Mouse (Mus musculus) brain, adult 2 months (tissue): ENCODE results near the gene Fig4.
A peak's percentile ranks its signal among the peaks of the same experiment; 100 is the strongest.

Experiments used
- DNase-seq: peaks from one replicate; pipeline ENCODE4 v3.0.0; 2011; ENCODE audit warnings: low read depth, low spot score

Gene Fig4

DNA sequence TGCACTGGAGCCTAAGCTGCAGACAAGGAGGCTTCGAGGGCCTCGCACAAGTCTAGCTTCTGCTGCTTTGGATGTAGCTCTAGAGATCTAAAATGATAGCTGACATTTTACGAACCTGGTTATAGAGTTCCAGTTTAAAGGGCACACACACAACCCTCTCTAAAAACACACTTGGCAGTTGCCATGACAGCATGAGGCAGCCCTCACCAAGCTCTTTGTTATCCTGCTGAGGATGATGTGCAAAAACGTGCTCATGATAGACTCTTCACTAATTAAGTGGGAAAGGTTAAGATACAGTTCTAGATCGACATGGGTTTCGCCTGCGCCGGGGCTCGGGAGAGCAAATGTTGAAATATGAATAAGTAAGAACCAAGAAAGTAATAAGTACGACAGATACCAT lies 84.2 kb downstream of the Fig4 start:
- DNase-seq, result peak; percentile 36

DNA sequence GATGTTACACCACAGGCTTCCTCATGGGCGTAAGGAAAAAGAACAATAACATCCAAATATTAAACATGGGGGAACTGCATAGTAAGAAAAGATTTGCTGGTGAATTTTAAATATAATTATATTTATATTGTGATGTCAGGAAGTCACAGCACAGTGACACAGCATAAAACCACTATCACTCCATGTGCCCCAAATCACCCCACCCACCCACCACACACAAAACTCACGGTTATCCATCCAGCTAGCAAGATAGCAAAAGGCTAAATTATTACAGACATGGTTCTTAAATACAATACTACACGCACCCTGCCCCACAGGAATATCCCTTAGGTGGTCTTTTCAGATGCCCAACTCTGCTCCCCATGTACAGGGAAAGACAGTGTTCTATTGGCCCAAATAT lies 89.0 kb downstream of the Fig4 start:
- DNase-seq, result no peak

DNA sequence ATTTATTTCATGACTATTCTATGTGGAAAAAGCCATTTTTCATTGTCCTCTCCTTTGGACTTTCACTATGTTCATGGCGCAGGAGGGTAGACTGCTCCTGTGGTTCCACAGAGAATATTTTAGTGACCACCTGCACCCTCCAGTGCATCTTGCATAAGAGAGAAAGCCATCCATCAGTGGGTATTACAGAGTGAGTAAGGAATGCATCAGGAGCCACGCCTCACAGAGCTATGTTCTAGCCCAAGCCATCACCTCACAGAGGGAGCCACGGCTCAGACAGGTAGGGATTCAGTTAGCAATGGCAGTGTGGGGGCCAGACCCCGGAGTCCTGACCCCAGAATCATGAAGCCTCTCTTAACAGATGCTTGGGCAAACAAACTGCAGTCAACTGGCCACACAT lies 93.5 kb downstream of the Fig4 start:
- no peak for DNase-seq

DNA sequence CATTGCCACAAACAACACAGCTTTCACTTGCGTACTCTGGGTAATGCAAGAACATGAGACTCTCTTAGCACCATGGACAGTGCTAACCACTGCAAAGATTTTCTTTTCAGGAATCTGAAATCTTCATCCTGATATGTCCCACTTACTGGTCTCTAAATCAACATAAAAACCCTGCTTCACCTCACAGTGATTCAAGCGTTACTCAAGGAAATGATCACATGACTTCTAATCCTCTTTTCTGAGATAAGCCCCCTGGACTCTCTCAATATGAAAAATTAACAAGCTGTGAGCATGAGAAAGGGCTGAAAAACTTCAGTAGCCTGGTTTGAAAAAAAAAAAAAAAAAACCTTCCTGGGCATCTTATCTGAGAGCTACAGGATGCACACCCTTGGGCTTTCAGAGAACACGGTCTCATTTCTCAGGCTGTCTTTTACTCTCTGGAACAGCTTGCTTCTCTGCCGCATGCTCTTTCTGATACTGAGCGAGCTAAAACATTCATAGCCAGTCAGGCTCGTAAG lies 94.1 kb downstream of the Fig4 start:
- DNase-seq, result peak; percentile 62

DNA sequence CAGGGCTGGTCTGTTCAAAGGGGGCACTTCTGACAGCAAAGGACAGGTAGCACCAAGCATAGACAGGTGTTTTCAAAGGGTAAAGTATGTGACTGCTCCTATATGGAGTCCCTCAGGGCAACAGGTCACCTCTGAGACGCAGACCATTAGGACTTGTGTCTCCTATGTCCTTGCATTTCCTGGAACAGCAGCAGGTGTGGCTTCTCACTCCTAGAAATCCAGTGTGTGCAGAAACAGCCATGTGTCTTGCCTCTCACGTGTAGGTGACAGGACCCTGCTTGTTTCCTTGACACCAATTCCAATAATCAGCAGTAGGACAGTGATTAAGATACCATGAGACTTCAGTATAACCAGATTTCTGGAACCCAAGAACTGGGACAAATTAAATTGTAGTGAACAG lies 97.4 kb downstream of the Fig4 start:
- no peak for DNase-seq

DNA sequence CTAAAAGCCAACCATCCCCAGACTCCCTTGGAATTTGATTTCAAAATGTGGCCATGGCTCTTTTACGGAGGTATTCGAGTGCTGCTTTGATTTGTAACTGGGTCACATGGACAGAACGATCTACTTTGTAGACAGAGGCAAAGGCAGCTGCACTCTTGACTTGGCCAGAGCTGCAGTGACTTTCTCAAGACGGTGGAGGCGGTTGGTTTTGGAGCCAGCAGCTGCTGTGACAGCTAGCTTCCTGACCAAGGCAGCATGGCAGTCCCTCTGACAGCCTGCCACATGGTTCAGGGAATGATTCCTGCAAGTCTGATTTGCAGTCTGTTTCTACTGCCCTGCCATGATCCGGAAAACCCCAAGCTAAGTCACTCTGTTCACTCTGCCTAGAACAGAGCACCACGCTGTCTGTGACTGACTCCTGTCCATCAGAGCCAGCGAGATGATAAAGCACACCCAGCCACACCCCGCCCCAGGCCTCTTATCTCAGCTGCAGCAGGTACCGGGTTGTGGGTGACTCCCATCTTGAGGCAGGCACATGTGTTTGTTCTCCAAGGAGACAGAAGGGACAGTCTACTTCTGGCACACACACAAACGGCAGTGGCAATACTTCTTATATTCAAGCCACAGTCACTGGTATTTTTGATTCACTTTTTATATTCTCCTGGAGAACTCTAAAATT lies 98.3 kb downstream of the Fig4 start:
- DNase-seq, result peak; percentile 44

DNA sequence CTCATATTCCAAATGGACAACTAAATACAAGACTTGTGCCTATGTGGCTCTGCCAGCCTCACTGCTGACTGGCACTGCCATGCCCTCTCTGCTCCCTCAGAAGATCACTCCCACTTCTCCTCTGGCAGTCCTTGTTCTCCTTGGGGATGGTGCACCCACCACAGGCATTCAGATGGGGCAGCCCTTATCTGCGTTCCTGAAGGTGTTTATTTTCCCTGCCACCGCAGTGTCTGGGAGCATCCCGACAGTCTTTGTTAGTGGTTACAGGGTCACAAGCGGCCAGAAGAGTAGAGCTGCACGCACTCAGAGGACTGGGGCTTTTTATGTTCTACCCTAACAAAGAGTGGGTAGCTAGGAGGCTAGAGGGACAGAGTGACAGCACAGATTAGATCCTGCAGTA lies 98.9 kb downstream of the Fig4 start:
- no peak for DNase-seq

DNA sequence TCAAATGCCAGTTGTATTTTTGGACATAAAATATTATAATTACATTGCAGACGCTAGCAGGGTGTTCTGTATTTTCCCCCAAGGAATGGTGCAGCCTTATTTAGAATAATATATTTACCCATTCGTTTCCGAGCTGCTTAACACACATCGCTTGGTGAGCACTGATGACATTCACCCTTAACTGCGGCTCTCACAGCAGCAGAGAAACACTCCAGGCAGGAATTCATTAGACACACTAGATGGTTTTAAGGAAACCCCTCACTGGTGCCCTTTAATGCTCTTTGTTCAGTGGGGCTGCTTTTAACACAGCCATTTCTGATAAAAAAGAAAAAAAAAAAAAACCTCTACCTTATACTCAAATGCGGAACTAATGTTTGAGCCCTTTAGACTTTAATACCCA lies 104.3 kb downstream of the Fig4 start:
- DNase-seq, result no peak

DNA sequence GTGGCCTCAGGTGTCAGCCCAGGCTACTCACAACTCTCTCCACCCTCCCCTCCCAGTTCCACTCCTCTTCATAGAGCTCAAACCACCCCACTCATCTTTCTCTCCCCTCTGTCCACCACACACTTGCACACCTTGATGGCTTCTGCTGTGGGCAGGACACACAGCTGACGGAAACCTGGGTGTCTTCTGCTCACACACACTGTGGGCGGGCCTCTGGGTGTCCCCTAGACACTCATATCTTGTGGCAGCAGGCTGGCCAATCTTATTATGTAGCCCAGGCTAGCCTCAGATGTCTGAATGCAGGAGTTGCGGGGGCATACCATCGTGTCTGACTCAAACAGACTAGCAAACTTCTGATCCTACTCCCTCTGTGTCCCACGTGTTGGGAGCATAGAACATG lies 105.3 kb downstream of the Fig4 start:
- DNase-seq, result no peak

DNA sequence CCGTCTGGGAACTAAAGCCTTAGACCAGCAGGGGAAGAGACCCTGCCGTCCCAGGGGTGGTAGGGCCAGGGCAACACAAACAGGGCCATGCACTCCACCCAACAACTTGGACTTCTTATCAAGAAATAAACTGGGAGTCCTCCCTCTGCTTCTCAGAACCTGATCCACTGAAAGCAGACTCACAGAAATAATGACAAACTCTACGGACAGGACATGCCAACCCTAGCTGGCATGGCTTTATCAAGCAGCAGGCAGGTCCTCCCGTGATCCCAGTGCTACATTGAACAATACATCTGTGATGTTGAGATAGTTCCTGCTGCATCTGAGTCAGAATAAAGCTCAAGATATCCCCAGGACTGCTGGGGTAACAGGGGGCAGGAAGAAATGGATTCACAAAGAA lies 106.8 kb downstream of the Fig4 start:
- no peak for DNase-seq

DNA sequence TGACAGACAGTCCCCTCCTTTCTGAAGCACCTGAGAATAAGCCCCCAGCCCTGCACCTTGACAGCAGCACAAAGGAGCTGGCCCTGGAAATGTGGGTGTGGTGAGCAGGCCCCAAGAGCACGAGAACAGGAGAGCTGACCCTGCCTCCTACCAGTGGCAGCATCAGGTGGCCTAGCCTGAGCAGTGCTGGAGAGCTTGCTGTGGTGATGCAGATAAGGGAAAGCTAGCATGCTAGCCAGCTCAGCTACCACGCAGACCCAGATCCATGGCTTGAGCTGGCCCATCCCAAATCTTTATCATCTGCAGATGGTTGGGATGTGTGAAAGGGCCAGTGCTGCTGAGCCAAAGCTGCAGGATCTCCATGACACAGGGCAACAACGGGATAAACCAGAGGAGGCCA lies 113.7 kb downstream of the Fig4 start:
- DNase-seq, result no peak

DNA sequence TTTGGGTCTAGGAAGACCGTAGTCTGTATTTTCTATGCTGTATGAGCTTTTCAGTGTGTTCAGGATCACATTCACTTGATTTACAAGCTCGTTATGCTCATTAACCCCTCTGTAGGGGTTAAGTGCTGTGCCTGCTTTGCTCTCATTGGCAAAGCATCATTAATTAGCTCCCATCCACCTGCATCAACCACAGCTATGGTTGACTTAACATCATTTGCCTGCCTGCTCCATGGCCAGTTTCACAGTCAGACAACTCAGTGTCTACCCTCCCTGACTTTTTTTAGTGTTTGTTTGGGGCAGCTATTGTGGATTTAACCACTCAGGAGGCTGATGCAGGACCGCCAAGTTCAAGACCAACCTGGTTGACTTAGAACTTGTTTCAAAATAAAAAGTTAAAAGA lies 119.1 kb downstream of the Fig4 start:
- no peak for DNase-seq

DNA sequence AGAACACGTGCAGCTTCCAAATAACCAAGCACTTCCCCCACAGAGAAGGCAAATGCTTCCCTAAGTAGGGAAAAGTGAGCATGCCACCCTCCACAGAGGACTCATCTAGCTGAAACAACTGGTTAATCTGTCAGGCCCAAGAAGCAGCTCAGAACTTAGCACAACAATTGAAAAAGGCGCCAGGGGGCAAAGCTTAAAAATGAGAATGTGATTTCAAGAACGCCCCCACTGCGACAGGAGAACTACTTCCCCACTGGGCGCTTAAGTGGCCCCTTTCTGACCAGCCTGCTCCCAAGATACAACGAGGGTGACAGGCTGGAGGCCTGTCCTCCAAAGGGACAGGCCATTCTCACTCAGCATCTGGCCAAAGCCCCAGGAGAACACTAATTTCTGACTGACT lies 120.4 kb downstream of the Fig4 start:
- DNase-seq, result no peak

DNA sequence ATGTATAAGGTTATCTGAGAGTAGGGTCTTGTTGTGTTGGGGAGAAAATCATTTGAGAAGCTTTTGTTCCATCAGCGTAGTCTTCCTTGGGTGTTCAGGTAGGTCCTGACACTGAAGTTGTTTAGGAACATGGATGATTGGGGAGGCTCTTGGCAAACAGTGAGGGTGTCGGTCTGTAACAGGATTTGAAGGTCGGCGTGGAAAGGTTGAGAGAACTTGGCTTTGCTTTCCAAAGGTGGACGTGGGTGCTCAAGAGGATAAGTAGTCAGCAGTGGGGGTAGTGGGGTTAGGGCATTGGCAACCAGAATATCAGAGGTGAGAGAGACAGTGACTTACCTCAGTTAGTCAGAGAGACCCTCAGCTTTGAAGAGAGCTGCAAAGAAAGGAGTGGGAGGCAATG lies 136.9 kb downstream of the Fig4 start:
- no peak for DNase-seq

DNA sequence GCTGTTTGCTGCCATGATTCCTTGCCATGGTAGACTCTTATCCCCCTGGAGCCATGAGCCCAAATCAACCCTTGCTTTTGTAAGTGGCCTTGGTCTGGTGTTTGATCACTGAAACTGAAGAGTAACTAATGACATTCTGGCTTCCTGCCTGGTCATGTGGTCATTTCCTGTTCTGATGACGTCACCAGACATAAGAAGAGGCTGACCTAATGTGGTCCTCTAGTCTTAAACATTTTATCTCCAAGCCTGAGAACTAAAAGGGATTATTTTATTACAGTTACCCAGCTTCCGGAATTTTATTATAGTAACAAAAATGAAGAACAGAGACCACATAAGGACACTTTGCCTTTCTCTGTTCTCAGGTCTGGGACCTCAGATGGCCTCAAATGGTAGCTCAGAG lies 140.0 kb downstream of the Fig4 start:
- no peak for DNase-seq

DNA sequence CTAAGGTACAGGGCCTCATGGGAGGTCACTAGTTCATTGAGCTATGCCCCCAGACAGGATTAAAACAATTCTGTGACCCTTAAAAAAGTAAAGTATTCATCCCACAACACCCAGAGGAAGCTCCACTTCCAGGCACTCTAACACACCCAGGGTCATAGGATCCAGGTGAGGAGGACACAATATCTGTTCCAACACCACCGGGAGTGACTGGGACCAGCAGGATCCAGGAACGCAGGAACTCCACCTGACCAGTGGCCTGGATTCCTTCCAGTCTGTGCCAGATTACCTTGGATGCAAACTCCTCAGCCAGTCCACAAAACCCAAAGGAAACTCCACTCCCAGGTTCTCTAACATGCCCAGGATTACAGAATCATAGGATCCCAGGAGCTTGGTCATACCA lies 145.8 kb downstream of the Fig4 start:
- no peak for DNase-seq

DNA sequence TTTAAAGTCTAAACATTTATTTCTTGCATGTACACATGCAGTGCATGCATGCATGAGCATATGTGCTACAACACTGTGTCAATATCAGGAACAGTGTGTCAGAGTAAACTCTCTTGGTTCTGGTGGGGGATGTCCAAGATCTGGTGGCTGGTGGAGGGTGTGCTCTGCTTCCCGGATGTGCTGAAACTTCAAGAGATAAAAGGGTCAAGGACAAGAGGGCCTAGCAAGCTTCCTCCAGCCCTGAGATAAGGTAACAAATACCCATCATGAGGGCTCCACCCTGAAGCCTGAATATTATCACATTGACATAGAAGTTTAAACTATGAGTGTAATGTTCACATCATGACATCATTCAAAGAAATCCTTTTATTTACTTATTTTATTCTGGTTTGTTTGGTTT lies 146.4 kb downstream of the Fig4 start:
- no peak for DNase-seq

DNA sequence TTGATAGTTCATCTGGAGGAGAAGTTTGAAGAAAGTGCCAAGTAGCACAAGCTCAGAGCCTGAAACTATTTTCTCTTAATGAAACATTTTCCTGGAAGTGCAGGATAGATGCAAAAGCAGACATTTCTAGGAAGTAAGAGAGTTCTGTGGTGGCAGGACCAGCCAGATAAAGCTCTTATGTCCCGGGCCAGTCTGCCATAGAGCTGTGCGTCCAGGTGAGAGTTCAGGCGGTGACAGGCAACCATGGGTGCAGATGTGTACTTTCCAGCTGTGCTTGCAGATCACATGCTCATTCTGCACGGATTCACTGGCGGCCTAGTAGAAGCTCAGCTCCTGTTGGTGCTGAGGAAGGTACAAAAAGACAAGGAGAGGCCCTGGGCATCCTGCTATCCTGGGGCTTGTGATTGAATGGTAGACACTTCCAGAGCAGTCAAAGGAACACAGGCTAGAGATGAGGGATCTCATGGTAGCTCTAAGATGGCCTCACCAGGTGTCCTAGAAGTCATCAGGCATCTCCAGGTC lies 149.8 kb downstream of the Fig4 start:
- DNase-seq, result no peak

DNA sequence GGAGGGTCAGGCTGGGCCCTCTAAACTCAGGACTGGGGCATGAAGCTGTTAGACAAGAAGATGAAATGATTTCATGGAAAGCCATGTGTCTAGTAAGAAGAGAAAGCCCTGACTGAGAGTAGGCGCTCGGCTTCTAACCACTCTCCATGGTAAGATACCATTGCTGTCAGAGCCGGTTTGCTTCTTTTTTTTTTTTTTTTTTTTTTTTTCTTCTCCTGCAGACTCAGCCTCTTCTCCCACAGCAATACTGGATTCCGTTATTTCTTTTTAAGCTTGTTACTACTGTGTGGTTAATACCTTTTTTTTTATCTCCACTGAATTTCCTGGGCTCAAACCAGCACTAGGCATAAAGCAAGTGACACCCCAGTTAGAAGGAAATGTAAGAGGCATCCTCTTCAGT lies 151.2 kb downstream of the Fig4 start:
- peak; percentile 15 for DNase-seq

DNA sequence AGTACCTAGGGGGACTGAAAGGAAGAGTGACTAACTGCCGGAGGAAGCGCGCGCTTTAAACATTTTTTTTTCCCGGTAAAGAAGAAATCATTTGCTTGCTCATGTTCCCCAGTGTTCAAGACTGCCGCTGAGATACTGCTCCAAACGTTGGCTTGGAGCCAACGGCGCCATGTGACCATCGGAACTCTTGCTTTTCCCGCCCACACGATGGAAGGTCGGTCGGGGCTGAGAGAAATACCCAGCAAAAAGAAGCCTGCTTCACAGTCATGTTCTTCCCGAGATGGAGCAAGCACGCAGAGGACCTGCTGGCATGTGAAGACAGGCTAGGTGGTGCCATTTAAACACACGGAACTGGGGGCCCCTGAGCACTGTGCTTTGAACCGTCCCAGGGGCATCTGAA lies 151.6 kb downstream of the Fig4 start:
- peak; percentile 68 for DNase-seq

DNA sequence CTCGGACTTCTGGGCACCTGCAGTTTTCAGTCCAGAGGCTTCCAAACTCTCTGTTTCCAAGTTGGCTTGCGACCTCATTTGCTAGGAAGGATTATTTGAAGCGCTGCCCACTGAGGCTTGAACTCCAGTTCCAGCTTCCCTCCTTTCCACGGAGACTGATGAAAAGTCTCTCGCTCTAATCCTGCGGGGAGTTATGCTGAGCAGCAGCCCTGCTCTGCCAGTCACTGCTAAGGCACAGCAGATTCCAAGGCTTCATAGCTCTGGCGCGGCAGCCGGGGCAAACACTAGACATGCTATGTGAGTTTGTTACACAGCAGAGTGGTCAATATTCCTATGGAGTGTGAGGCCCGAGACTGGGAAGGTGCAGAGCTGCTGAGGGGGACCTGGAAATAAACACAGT lies 152.0 kb downstream of the Fig4 start:
- peak; percentile 10 for DNase-seq

DNA sequence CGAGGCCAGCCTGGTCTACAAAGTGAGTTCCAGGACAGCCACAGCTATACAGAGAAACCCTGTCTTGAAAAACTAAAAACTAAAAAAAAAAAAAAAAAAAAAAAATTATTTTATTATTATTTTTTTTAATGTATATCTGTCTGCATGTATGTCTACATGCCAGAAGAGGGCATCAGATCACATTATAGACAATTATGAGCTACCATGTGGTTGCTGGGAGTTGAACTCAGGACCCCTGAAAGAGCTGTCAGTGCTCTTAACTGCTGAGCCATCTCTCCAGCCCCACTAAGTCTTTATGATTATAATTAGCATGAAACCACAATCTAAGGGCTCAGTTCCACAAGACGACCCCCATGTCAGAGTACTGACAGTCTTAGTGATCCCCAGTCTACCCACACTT lies 152.6 kb downstream of the Fig4 start:
- no peak for DNase-seq

DNA sequence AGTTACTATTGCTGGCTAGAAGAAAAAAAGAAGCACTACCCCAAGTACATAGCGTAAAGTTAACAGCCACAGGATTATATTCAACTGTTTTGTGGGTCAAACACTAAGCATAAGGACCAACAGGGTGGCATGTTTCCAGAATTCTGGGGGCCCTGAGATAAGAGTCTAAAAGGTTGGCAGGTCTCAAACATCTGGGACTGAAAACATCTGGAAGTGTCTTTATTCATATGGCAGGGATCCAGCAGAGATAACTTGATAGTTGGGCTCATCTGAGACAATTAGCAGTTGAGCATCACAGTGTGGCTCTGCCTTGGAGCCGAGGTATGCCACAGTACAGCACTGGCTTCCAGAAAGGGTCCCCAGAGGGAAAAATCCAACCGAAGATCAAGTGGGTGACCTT lies 153.8 kb downstream of the Fig4 start:
- DNase-seq, result no peak

DNA sequence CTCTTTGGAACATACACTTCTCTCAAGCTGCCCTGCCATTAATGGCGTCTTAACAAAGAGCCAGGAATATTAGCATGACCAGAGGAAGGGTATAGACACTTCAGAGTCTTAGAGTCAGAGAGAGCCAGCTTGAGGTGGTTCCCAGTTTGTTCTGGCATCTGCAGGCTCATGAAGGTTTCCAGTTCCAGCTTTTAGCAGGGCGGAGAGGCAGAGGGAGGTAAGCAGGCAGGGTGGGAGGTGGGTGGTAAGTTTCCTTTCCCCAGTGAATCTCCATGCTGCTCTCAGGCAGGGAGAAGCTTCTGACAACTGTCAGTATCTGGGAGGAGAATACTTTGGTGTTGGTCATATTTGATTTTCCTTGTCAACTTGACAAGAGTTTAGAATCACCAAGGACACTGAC lies 156.9 kb downstream of the Fig4 start:
- peak; percentile 56 for DNase-seq
